9 mouse cellular contexts compared by ENCODE assay signal in the genomic region with DNA sequence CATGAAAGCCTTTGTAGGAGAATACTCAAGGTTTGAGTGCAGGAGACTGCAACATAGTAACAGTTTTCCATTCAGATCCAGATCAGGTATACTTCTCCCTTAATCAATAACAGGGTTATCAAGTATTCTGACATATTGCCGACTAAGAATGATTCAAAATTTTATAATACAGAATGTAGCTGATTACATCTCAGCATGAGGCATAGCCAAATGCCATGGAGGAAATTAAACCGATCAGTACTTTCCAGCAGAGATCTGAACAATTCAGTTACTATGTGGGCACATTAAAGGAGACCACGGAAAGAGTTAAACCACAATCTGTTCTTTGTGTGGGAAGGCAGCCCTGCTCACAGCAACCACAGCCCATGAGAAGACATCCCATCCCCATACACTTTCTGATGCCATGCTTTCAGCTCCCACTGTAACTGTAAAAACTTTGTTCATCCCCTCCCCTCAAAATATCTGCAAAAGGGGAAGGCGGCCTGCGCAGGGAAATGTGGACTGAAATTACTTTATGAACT.
DNase-seq lines count a peak whose midpoint lies in the region; ATAC-seq lines count a peak whose summit lies in the region.
"Had no signal": no experiment of that assay in that cellular context is flagged by ENCODE, and none has a peak within 500 bp of the region (broad histone marks: within the 10 kb centered on the region; RNA-seq: fewer than 3 reads in every experiment).

No protein-coding gene starts in this region.

- H3K27ac ChIP-seq in kidney, embryonic 16.5 days (ENCODE audit: low read length): no peak overlapping the region
- H3K27ac ChIP-seq in embryonic facial prominence, embryonic 12.5 days: 0 out of 2 replicates have a peak overlapping the region, but pooled peaks have one; percentile 13
- H3K27ac ChIP-seq in hindbrain, embryonic 13.5 days: peak overlapping the region; percentile 84
- H3K27ac ChIP-seq in midbrain, embryonic 16.5 days (ENCODE audit: low read length): peak overlapping the region; percentile 30
- H3K27ac ChIP-seq: macrophage had no signal

- no peaks in the 10 kb centered on the region for H3K9me3 ChIP-seq in kidney, embryonic 16.5 days (ENCODE audit: low read length)
- H3K9me3 ChIP-seq in embryonic facial prominence, embryonic 12.5 days: no peaks in the 10 kb centered on the region
- no peaks in the 10 kb centered on the region for H3K9me3 ChIP-seq in hindbrain, embryonic 13.5 days
- H3K9me3 ChIP-seq in midbrain, embryonic 16.5 days (replicated peaks; ENCODE audit: control insufficient read depth, low read length, poor library complexity, severe bottlenecking): no peaks in the 10 kb centered on the region

- peak overlapping the region; percentile 4 for H3K4me3 ChIP-seq in kidney, embryonic 16.5 days (ENCODE audit: low read length)
- peak overlapping the region; percentile 32 for H3K4me3 ChIP-seq in embryonic facial prominence, embryonic 12.5 days
- peak overlapping the region; percentile 84 for H3K4me3 ChIP-seq in hindbrain, embryonic 13.5 days
- peak overlapping the region; percentile 34 for H3K4me3 ChIP-seq in midbrain, embryonic 16.5 days (ENCODE audit: low read depth, low read length)

- no peak for DNase-seq in kidney, adult 9 months
- no peak for DNase-seq in ovary, postnatal 10 days (ENCODE audit: low spot score)
- DNase-seq in adrenal gland, postnatal 25 days: no peak
- DNase-seq in kidney, postnatal 4 days: no peak

- peaks cover 18% of the 10 kb centered on the region for H3K4me1 ChIP-seq in kidney, embryonic 16.5 days (ENCODE audit: insufficient read depth, low read length)
- peaks cover 34% of the 10 kb centered on the region for H3K4me1 ChIP-seq in embryonic facial prominence, embryonic 12.5 days
- H3K4me1 ChIP-seq in hindbrain, embryonic 13.5 days (replicated peaks): peaks cover 33% of the 10 kb centered on the region
- H3K4me1 ChIP-seq in midbrain, embryonic 16.5 days (ENCODE audit: control insufficient read depth, insufficient read depth, low read length): peaks cover 8% of the 10 kb centered on the region

- no peak overlapping the region for H3K9ac ChIP-seq in kidney, embryonic 16.5 days (replicated peaks; ENCODE audit: low read length)
- H3K9ac ChIP-seq in embryonic facial prominence, embryonic 12.5 days: peak overlapping the region; percentile 34
- peak overlapping the region; percentile 75 for H3K9ac ChIP-seq in hindbrain, embryonic 13.5 days
- peak overlapping the region; percentile 12 for H3K9ac ChIP-seq in midbrain, embryonic 16.5 days (ENCODE audit: low read depth, low read length)

- H3K4me2 ChIP-seq in kidney, embryonic 16.5 days (replicated peaks; ENCODE audit: low read depth, low read length): peak overlapping the region; percentile 42
- H3K4me2 ChIP-seq in embryonic facial prominence, embryonic 12.5 days (replicated peaks): peak overlapping the region; percentile 71
- H3K4me2 ChIP-seq in hindbrain, embryonic 13.5 days: peak overlapping the region; percentile 57
- H3K4me2 ChIP-seq in midbrain, embryonic 16.5 days (ENCODE audit: low read length): peak overlapping the region; percentile 44

- H3K27me3 ChIP-seq in kidney, embryonic 16.5 days (ENCODE audit: insufficient read depth, low read length): peaks cover 23% of the 10 kb centered on the region; the same call in 1 of the 2 replicates
- H3K27me3 ChIP-seq in embryonic facial prominence, embryonic 12.5 days: no peaks in the 10 kb centered on the region
- peaks cover 2% of the 10 kb centered on the region; the same call in 1 of the 2 replicates for H3K27me3 ChIP-seq in hindbrain, embryonic 13.5 days
- H3K27me3 ChIP-seq in midbrain, embryonic 16.5 days (ENCODE audit: control insufficient read depth, insufficient read depth, low read depth, low read length): no peaks in the 10 kb centered on the region

- H3K36me3 ChIP-seq in kidney, embryonic 16.5 days (ENCODE audit: insufficient read depth, low read length): peaks cover 6% of the 10 kb centered on the region; the same call in 1 of the 2 replicates
- H3K36me3 ChIP-seq in embryonic facial prominence, embryonic 12.5 days: peaks cover 30% of the 10 kb centered on the region
- H3K36me3 ChIP-seq in hindbrain, embryonic 13.5 days: peaks cover 7% of the 10 kb centered on the region
- no peaks in the 10 kb centered on the region for H3K36me3 ChIP-seq in midbrain, embryonic 16.5 days (ENCODE audit: control insufficient read depth, insufficient read depth, low read length)

- no peak for ATAC-seq in kidney, embryonic 16.5 days (ENCODE audit: low FRiP score, low TSS enrichment)
- no peak for ATAC-seq in embryonic facial prominence, embryonic 12.5 days (ENCODE audit: insufficient number of reproducible peaks, insufficient read depth, low FRiP score, low TSS enrichment)
- ATAC-seq in hindbrain, embryonic 13.5 days (ENCODE audit: low FRiP score): no peak
- ATAC-seq in midbrain, embryonic 16.5 days: no peak

- WGBS in kidney, embryonic 16.5 days: 62% methylated on average over 5 of the region's 5 CpGs
- WGBS in embryonic facial prominence, embryonic 12.5 days: 44% methylated on average over 5 of the region's 5 CpGs
- WGBS in hindbrain, embryonic 13.5 days: 59% methylated on average over 5 of the region's 5 CpGs
- WGBS in midbrain, embryonic 16.5 days: 52% methylated on average over 5 of the region's 5 CpGs

Comparison
In these comparisons a context has a peak if more than half of its experiments do, and no peak if none do; other contexts are left out.
1. H3K4me3 ChIP-seq: peak in every context shown above with its lines; median percentile 84 in hindbrain, embryonic 13.5 days; 34 in midbrain, embryonic 16.5 days; 32 in embryonic facial prominence, embryonic 12.5 days; 4 in kidney, embryonic 16.5 days.